Mouse (Mus musculus) CH12.LX (cell line): ENCODE measurements around the gene Cryz. TPM values are rescaled to one million over a fixed set of nuclear protein-coding genes. Genes with fewer than 3 reads are reported as not detected.

Experiments used
- DNase-seq: peaks from one replicate; pipeline ENCODE4 v3.0.0-alpha.2; 2013; ENCODE audit errors: extremely low read depth
- H3K27ac ChIP-seq: 2 replicates; pipeline ENCODE4 v1.5.1; 2012; ENCODE audit warnings: low read depth, mild to moderate bottlenecking, control low read depth, moderate library complexity; ENCODE audit not compliant: insufficient read depth
- H3K27me3 ChIP-seq: replicated peaks from 2 replicates; pipeline ENCODE3; 2012; ENCODE audit warnings: inconsistent platforms
- H3K36me3 ChIP-seq, 2 experiments: replicated peaks in 1 of 2; 2 replicates each; pipeline versions ENCODE3 to v1.6.1; 2012; ENCODE audit warnings: inconsistent platforms in 1 of 2, low read length in 1 of 2, mild to moderate bottlenecking in 1 of 2, mixed read lengths in 1 of 2, moderate library complexity in 1 of 2; ENCODE audit not compliant: control insufficient read depth in 1 of 2, insufficient read depth in 1 of 2
- H3K4me1 ChIP-seq, 2 experiments: 2 replicates each; pipeline ENCODE4 v1.6.1; 2012; ENCODE audit warnings: inconsistent platforms in 1 of 2, moderate library complexity in 1 of 2; ENCODE audit not compliant: insufficient read depth in 2 of 2, control insufficient read depth in 1 of 2
- H3K4me2 ChIP-seq: 2 replicates; pipeline ENCODE4 v1.6.1; 2012; ENCODE audit warnings: low read depth, mild to moderate bottlenecking, control low read depth; ENCODE audit not compliant: poor library complexity, insufficient read depth, severe bottlenecking
- H3K4me3 ChIP-seq, 3 experiments: fragments of 150-350 bp in 1 of 3; sonication (generic) in 1 of 3; replicated peaks in 1 of 3; 2 replicates each; pipeline versions ENCODE3 to v1.5.1; 2011 to 2012; ENCODE audit warnings: low read depth in 2 of 3, low read length in 2 of 3, mild to moderate bottlenecking in 2 of 3, moderate library complexity in 2 of 3, control low read depth in 1 of 3, improper control_type of control experiment in 1 of 3, inconsistent platforms in 1 of 3, mixed read lengths in 1 of 3; ENCODE audit not compliant: poor library complexity in 1 of 3
- H3K79me2 ChIP-seq: replicated peaks from 2 replicates; pipeline ENCODE4 v1.6.1; 2012; ENCODE audit warnings: mild to moderate bottlenecking, moderate library complexity; ENCODE audit not compliant: control insufficient read depth, poor library complexity, insufficient read depth, severe bottlenecking; ENCODE audit errors: extremely low read depth
- H3K9ac ChIP-seq: 2 replicates; pipeline ENCODE4 v1.6.1; 2012; ENCODE audit warnings: low read depth, mild to moderate bottlenecking, control low read depth, moderate library complexity; ENCODE audit not compliant: insufficient read depth
- H3K9me3 ChIP-seq: replicated peaks from 2 replicates; pipeline ENCODE3; 2012; ENCODE audit warnings: low read length, inconsistent platforms, mixed read lengths
- CHD1 ChIP-seq: IDR thresholded peaks from 2 replicates; pipeline ENCODE4 v1.6.1; 2012; ENCODE audit warnings: low read depth, low read length, improper control_type of control experiment, inconsistent platforms
- CHD2 ChIP-seq: IDR thresholded peaks from 2 replicates; pipeline ENCODE4 v1.6.1; 2011; ENCODE audit warnings: low read length, improper control_type of control experiment
- CTCF ChIP-seq, 2 experiments: IDR thresholded peaks in 1 of 2; conservative IDR thresholded peaks in 1 of 2; 2 replicates each; pipeline ENCODE4 v1.5.1; 2011 to 2012; ENCODE audit warnings: low read depth in 2 of 2, low read length in 2 of 2, improper control_type of control experiment in 1 of 2, inconsistent platforms in 1 of 2, mild to moderate bottlenecking in 1 of 2, moderate library complexity in 1 of 2
- E2F4 ChIP-seq: IDR thresholded peaks from 2 replicates; pipeline ENCODE4 v1.6.1; 2011; ENCODE audit warnings: low read depth, low read length, improper control_type of control experiment; ENCODE audit not compliant: insufficient replicate concordance
- EP300 ChIP-seq: IDR thresholded peaks from 2 replicates; pipeline ENCODE4 v1.6.1; 2011; ENCODE audit warnings: low read length, improper control_type of control experiment
- GABPA ChIP-seq: IDR thresholded peaks from 2 replicates; pipeline ENCODE4 v1.6.1; 2012; ENCODE audit warnings: low read depth, low read length, improper control_type of control experiment, inconsistent platforms; ENCODE audit not compliant: insufficient replicate concordance
- MAFK ChIP-seq: IDR thresholded peaks from 2 replicates; pipeline ENCODE4 v1.6.1; 2011; ENCODE audit warnings: low read length, improper control_type of control experiment; ENCODE audit not compliant: insufficient replicate concordance
- MAZ ChIP-seq: IDR thresholded peaks from 2 replicates; pipeline ENCODE4 v1.6.1; 2012; ENCODE audit warnings: low read depth, mild to moderate bottlenecking, inconsistent platforms, low read length, improper control_type of control experiment, moderate library complexity
- MEF2A ChIP-seq: IDR thresholded peaks from 2 replicates; pipeline ENCODE4 v1.6.1; 2014; ENCODE audit warnings: low read depth, mild to moderate bottlenecking, inconsistent platforms, low read length, improper control_type of control experiment, borderline replicate concordance
- MXI1 ChIP-seq: IDR thresholded peaks from 2 replicates; pipeline ENCODE4 v1.6.1; 2011; ENCODE audit warnings: mild to moderate bottlenecking, low read depth, low read length, improper control_type of control experiment
- NELFE ChIP-seq: IDR thresholded peaks from 2 replicates; pipeline ENCODE4 v1.6.1; 2011; ENCODE audit warnings: low read depth, low read length, improper control_type of control experiment
- NRF1 ChIP-seq: IDR thresholded peaks from 2 replicates; pipeline ENCODE4 v1.6.1; 2014; ENCODE audit warnings: low read depth, mild to moderate bottlenecking, inconsistent platforms, low read length, improper control_type of control experiment, moderate library complexity
- POLR2A ChIP-seq: IDR thresholded peaks from 2 replicates; pipeline ENCODE4 v1.6.1; 2011; ENCODE audit warnings: low read depth, mild to moderate bottlenecking, improper control_type of control experiment, low read length
- POLR2AphosphoS2 ChIP-seq: IDR thresholded peaks from 2 replicates; pipeline ENCODE4 v1.6.1; 2011; ENCODE audit warnings: low read depth, low read length, improper control_type of control experiment
- RAD21 ChIP-seq: IDR thresholded peaks from 2 replicates; pipeline ENCODE4 v1.6.1; 2011; ENCODE audit warnings: low read depth, mild to moderate bottlenecking, low read length, improper control_type of control experiment, moderate library complexity
- RCOR1 ChIP-seq: conservative IDR thresholded peaks from 2 replicates; pipeline ENCODE4 v1.6.1; 2012; ENCODE audit warnings: low read depth, mild to moderate bottlenecking, inconsistent platforms, low read length, improper control_type of control experiment
- SIN3A ChIP-seq: IDR thresholded peaks from 2 replicates; pipeline ENCODE4 v1.6.1; 2012; ENCODE audit warnings: low read length, improper control_type of control experiment, inconsistent platforms
- SMC3 ChIP-seq: IDR thresholded peaks from 2 replicates; pipeline ENCODE4 v1.6.1; 2011; ENCODE audit warnings: low read depth, low read length, improper control_type of control experiment
- USF2 ChIP-seq: conservative IDR thresholded peaks from 2 replicates; pipeline ENCODE4 v1.6.1; 2011; ENCODE audit warnings: low read depth, low read length, improper control_type of control experiment
- ZC3H11A ChIP-seq: IDR thresholded peaks from 2 replicates; pipeline ENCODE4 v1.6.1; 2012; ENCODE audit warnings: low read depth, mild to moderate bottlenecking, inconsistent platforms, low read length, improper control_type of control experiment
- ZKSCAN1 ChIP-seq: IDR thresholded peaks from 2 replicates; pipeline ENCODE4 v1.6.1; 2012; ENCODE audit warnings: low read depth, inconsistent platforms, low read length, improper control_type of control experiment, borderline replicate concordance
- ZMIZ1 ChIP-seq: IDR thresholded peaks from 2 replicates; pipeline ENCODE4 v1.6.1; 2012; ENCODE audit warnings: low read depth, mild to moderate bottlenecking, inconsistent platforms, low read length, improper control_type of control experiment
- dilution Hi-C: fragments of 300-500 bp; cut with MboI; formaldehyde crosslinking; loops from 2 replicates; pipeline ENCODE4 v1.14.3; 2020; ENCODE audit warnings: low sequenced_read_pairs; ENCODE audit not compliant: extremely low pct_unique_long_range_greater_than_20kb, extremely low pct_ligation_motif_present
- in situ Hi-C: fragments of 300-500 bp; cut with MboI; formaldehyde crosslinking; loops from 3 replicates; pipeline ENCODE4 v1.14.3; 2019; ENCODE audit warnings: low sequenced_read_pairs, low pct_ligation_motif_present, low pct_unique_long_range_greater_than_20kb, mixed read lengths
- polyA plus RNA-seq: library from polyadenylated mRNA; unstranded; fragments of >175 nt; gene quantifications from 2 replicates; pipeline ENCODE4 v1.2.1, GENCODE M21; 2012; ENCODE audit warnings: low read depth; ENCODE audit not compliant: insufficient read length
- total RNA-seq, 2 experiments: library from RNA; depleted of rRNA; stranded (reverse); fragments of 300-350 nt in 1 of 2; fragments of >200 nt in 1 of 2; gene quantifications; 2 replicates each; pipeline ENCODE4 v1.2.3; 2012 to 2014

Cryz gene
- total and polyA plus RNA-seq, 3 experiments = 29.2 to 39.8 (median 31.2) TPM

DNA sequence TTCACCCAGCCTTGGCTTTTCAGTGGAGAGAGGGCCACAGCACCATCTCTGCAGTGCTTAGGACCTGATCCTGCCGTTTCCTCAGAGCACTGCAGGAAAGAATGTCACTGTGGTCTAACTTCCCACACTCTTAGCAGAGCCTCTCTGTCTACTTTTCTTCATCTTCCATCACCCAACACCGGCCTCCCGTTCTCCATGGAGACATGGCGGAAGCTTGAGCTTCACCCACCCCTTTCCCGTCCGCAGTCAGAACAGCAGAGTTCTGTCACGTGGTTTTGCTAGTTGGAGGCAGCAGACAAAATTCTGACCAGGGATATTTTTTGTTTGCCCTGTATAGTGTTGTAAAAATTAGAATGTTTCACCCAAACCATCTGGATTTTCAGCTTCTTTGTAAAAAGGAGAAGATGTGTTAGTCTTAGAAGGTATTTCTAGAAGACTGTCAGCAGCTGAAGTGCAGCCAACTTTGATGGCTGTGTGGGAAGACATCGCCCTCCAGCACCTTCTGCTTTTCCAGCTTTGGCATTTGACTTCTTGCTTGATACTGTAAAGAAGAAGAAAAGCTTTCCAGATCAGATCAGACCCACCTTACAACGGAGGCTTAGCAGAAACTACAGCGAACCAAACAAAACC, 54.8 kb downstream of the Cryz start:
- dilution Hi-C loops = no loop called here

GRCm38 (mm10) chr3:154652581-154653420, 56.3 kb downstream of the Cryz start:
- peak; percentile 79 for DNase-seq
- Histone ChIP-seq H3K4me1 (peaks cover 4 to 15% of the 10 kb centered on the region in 2 experiments), H3K79me2 (no peaks in the 10 kb centered on the region), H3K27ac (no peak overlapping the region), H3K9me3 (no peaks in the 10 kb centered on the region), H3K4me2 (0 out of 2 replicates have a peak overlapping the region, but pooled peaks have one; percentile 18), H3K4me3 (no peak overlapping the region), H3K36me3 (no peaks in the 10 kb centered on the region), H3K27me3 (peaks cover 11% of the 10 kb centered on the region), H3K9ac (no peak overlapping the region)
- in situ Hi-C loops (loop anchor here (25.0 kb wide), 2 partner anchors 234 to 584 kb away; no protein-coding TSS in a partner anchor), dilution Hi-C loops (no loop called here)
- TF ChIP-seq EP300 (no peak), CTCF (conservative IDR thresholded peaks at IDR 0.05 in 1 of 2, IDR thresholded peaks at IDR 0.05 in 1 of 2; ENCODE audit: low read depth in 2 of 2, low read length in 2 of 2) (peak; percentile 94 to 96), RAD21 (peak; percentile 99), NELFE (0 out of 2 replicates have a peak, but pooled peaks have one; percentile 21), ZMIZ1 (no peak), SMC3 (peak; percentile 93), MAZ (peak; percentile 88; the same call in 1 of the 2 replicates), ZC3H11A (peak; percentile 62)

More for the DNA sequence above, 54.8 kb downstream of the Cryz start:
- H3K27ac ChIP-seq = no peak overlapping the region
- H3K4me2 ChIP-seq = no peak overlapping the region
- in situ Hi-C loops = loop anchor here (25.0 kb wide), 2 partner anchors 236 to 586 kb away; no protein-coding TSS in a partner anchor
- H3K4me1 ChIP-seq = peaks cover 8 to 29% of the 10 kb centered on the region in 2 experiments
- no peak overlapping the region for H3K4me3 ChIP-seq
- no peaks in the 10 kb centered on the region for H3K36me3 ChIP-seq
- no peaks in the 10 kb centered on the region for H3K9me3 ChIP-seq
- H3K27me3 ChIP-seq = peaks cover 11% of the 10 kb centered on the region
- H3K9ac ChIP-seq = no peak overlapping the region
- no peaks in the 10 kb centered on the region for H3K79me2 ChIP-seq
- DNase-seq = no peak
- no peak for TF ChIP-seq ZKSCAN1
- TF ChIP-seq MXI1 = no peak
- no peak for TF ChIP-seq E2F4
- no peak for TF ChIP-seq NELFE
- no peak for TF ChIP-seq CHD2
- no peak for TF ChIP-seq MAFK
- no peak for TF ChIP-seq ZMIZ1
- no peak for TF ChIP-seq USF2
- no peak for TF ChIP-seq GABPA
- TF ChIP-seq CHD1 = no peak
- no peak for TF ChIP-seq POLR2A
- no peak for TF ChIP-seq MEF2A
- TF ChIP-seq POLR2AphosphoS2 = no peak
- no peak for TF ChIP-seq RAD21
- TF ChIP-seq RCOR1 = no peak
- no peak for TF ChIP-seq NRF1
- TF ChIP-seq SIN3A = no peak
